Mouse (Mus musculus): Measurements from ENCODE around the gene Ryr2.
"Not testable (repeated sequence)": the region's sequence is repeated elsewhere in the genome, so short reads cannot be mapped to it uniquely, and the experiment has no call there.

Gene Ryr2

GRCm38 (mm10) chr13:11763925-11764324 lies 342.8 kb downstream of the Ryr2 start:
- no peak for DNase-seq (ENCODE audit: low spot score)

GRCm38 (mm10) chr13:11763104-11763503 lies 343.6 kb downstream of the Ryr2 start:
- DNase-seq (ENCODE audit: low spot score) = no peak

- DNase-seq (ENCODE audit: low spot score) = no peak
Measured at GRCm38 (mm10) chr13:11757894-11758293, 348.9 kb downstream of the Ryr2 start.

- DNase-seq (ENCODE audit: low spot score) = no peak
Measured at GRCm38 (mm10) chr13:11745479-11745878, 361.3 kb downstream of the Ryr2 start.

- no peak for DNase-seq (ENCODE audit: low spot score)
Measured at GRCm38 (mm10) chr13:11738211-11738610, 368.5 kb downstream of the Ryr2 start.

- DNase-seq (ENCODE audit: low spot score) = no peak
Measured at GRCm38 (mm10) chr13:11716216-11716615, 390.5 kb downstream of the Ryr2 start.

GRCm38 (mm10) chr13:11709708-11710471 lies 396.9 kb downstream of the Ryr2 start:
- DNase-seq (ENCODE audit: low spot score) = no peak

GRCm38 (mm10) chr13:11701721-11702120 lies 405.0 kb downstream of the Ryr2 start:
- DNase-seq (ENCODE audit: low spot score) = no peak

GRCm38 (mm10) chr13:11696496-11696895 lies 410.2 kb downstream of the Ryr2 start:
- DNase-seq (ENCODE audit: low spot score) = no peak

- DNase-seq (ENCODE audit: low spot score) = no peak
Measured at GRCm38 (mm10) chr13:11681802-11682201, 424.9 kb downstream of the Ryr2 start.

GRCm38 (mm10) chr13:11662815-11663214 lies 443.9 kb downstream of the Ryr2 start:
- no peak for DNase-seq (ENCODE audit: low spot score)

GRCm38 (mm10) chr13:11644846-11645245 lies 461.9 kb downstream of the Ryr2 start:
- no peak for DNase-seq (ENCODE audit: low spot score)

GRCm38 (mm10) chr13:11636383-11636782 lies 470.4 kb downstream of the Ryr2 start:
- DNase-seq (ENCODE audit: low spot score) = no peak

GRCm38 (mm10) chr13:11624513-11624912 lies 482.2 kb downstream of the Ryr2 start:
- no peak for DNase-seq (ENCODE audit: low spot score)

GRCm38 (mm10) chr13:11595431-11595830 lies 511.3 kb downstream of the Ryr2 start:
- no peak for DNase-seq (ENCODE audit: low spot score)

- DNase-seq (ENCODE audit: low spot score) = no peak
Measured at GRCm38 (mm10) chr13:11585283-11585682, 521.5 kb downstream of the Ryr2 start.

GRCm38 (mm10) chr13:11572552-11572951 lies 534.2 kb downstream of the Ryr2 start:
- no peak for DNase-seq (ENCODE audit: low spot score)

GRCm38 (mm10) chr13:11567376-11567775 lies 539.4 kb downstream of the Ryr2 start:
- DNase-seq (ENCODE audit: low spot score) = no peak

- DNase-seq (ENCODE audit: low spot score) = no peak
Measured at GRCm38 (mm10) chr13:11566486-11566885, 540.3 kb downstream of the Ryr2 start.

- DNase-seq (ENCODE audit: low spot score) = peak; percentile 8
Measured at GRCm38 (mm10) chr13:11563224-11564024, 543.3 kb downstream of the Ryr2 start.

GRCm38 (mm10) chr13:11549644-11550043 lies 557.1 kb downstream of the Ryr2 start:
- no peak for DNase-seq (ENCODE audit: low spot score)

GRCm38 (mm10) chr13:11549136-11549535 lies 557.6 kb downstream of the Ryr2 start:
- DNase-seq (ENCODE audit: low spot score) = not testable (repeated sequence)

- DNase-seq (ENCODE audit: low spot score) = no peak
Measured at GRCm38 (mm10) chr13:11545841-11546240, 560.9 kb downstream of the Ryr2 start.

All from ovary, adult 18-20 months (tissue).